Mouse (Mus musculus) C2C12 (cell line): ENCODE measurements around the gene Nell1.

Source experiments
- CEBPB ChIP-seq: IDR thresholded peaks from one replicate; pipeline ENCODE4 v1.6.1; 2011; ENCODE audit warnings: low read depth, mild to moderate bottlenecking, control low read depth, moderate library complexity
- CTCF ChIP-seq: IDR thresholded peaks from one replicate; pipeline ENCODE4 v1.5.1; 2011; ENCODE audit not compliant: control insufficient read depth, insufficient read depth, insufficient read length
- FOSL1 ChIP-seq: IDR thresholded peaks from one replicate; pipeline ENCODE4 v1.8.0; 2011; ENCODE audit warnings: mild to moderate bottlenecking, low read length; ENCODE audit not compliant: poor library complexity, insufficient read depth, severe bottlenecking
- MAX ChIP-seq: IDR thresholded peaks from one replicate; pipeline ENCODE4 v1.6.1; 2011; ENCODE audit warnings: mild to moderate bottlenecking, control low read depth
- MYOD1 ChIP-seq: IDR thresholded peaks from one replicate; pipeline ENCODE4 v1.6.1; 2011; ENCODE audit warnings: low read depth; ENCODE audit not compliant: control insufficient read depth, insufficient read length
- MYOG ChIP-seq: IDR thresholded peaks from one replicate; pipeline ENCODE4 v1.6.1; 2011; ENCODE audit not compliant: control insufficient read depth, insufficient read length; ENCODE audit errors: extremely low read depth

- TF ChIP-seq MYOD1, result no peak
- TF ChIP-seq CTCF, result no peak
- no peak for TF ChIP-seq MAX
- no peak for TF ChIP-seq MYOG
- no peak for TF ChIP-seq CEBPB
- no peak for TF ChIP-seq FOSL1
Observed at GRCm38 (mm10) chr7:50105612-50106321, 131.1 kb downstream of the Nell1 start.
